Mouse (Mus musculus): ENCODE measurements around the gene Pard6a.

Pard6a gene

DNA sequence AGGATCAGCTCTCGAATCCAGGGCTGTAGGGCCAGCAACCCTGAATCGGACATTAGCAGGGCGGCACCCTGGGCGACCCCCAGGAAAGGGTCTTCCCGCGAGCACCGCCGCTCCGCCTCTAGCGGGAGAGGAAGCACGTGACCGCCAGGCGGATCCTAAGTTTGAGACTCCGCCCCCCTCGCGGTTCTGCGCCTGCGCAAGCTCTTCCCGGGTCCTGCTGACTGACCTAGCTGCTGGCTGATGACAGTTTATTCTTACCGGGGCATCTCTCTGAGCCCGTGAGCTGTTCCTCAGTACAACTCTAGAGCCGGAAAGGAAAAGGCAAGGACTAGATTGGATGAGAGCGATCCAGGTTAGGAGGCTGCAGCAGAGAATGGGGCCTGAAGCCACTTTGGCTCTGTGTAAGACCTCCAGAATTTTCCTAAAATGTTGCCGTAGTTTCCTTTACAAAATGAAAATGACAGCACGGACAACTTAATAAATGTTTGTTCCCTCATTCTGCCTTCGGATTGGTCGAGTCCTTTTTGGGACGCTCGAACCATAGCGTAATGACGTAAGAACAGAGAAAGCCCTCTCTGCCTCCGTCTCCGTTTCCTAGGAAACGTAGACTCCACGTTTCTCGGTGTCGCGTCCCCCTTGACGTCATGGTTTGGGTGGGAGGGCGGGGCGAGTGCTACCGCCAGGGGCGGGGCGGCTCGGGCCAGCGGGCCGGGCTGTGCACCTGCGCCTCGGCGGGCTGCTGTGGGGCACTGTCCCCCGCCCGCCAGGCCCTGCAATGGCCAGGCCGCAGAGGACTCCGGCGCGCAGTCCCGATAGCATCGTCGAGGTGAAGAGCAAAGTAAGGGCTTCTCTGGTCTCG, at the start of gene Pard6a, which contains the start of gene Acd:
Pard6a (plus strand) TSS at position 183 of the 859 bp plus-strand sequence.
Acd (minus strand) TSS at position 137 of the 859 bp plus-strand sequence.
- DNase-seq (ENCODE audit: low read depth in 1 of 2, low spot score in 2 of 2), result peak; percentile 82 to 93

DNA sequence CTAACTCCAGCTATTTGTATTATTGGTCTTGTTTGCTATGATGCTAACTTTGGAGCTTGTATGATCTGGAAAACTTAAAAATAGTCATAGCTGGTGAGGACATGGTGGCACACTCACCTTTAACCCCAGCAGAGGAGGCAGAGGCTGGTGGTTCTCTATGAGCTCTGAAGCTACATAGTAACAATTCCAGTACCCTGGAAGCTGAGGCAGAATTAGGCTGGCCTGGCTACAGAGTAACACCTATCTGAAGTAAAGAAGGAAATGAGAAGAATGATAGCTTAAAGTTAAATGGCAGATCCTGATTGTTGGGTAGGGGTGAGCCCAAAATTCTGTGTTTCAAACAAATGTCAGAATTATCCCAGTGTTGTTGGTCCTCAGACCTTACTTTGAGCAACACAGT, 43.3 kb upstream of the Pard6a start:
- DNase-seq (ENCODE audit: low read depth in 1 of 2, low spot score in 2 of 2), result no peak

DNA sequence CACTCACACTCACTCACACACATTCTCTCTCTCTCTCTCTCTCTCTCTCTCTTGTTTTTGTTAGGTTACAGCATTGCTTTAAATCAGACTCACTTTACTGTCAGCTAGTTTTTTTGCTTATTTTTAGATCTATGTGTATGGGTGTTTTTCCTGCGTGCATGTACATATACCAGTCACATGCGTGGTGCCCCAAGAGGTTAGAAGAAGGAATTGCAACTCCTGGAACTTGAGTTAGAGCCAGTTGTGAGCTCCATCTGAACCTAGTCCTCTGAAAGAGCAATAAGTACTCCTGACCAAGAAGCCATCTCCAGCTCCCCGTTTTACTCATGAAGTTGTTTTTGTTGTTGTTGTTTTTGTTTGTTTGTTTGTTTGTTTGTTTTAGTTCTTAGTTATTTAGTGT, 39.8 kb upstream of the Pard6a start:
- no peak for DNase-seq (ENCODE audit: low read depth in 1 of 2, low spot score in 2 of 2)

DNA sequence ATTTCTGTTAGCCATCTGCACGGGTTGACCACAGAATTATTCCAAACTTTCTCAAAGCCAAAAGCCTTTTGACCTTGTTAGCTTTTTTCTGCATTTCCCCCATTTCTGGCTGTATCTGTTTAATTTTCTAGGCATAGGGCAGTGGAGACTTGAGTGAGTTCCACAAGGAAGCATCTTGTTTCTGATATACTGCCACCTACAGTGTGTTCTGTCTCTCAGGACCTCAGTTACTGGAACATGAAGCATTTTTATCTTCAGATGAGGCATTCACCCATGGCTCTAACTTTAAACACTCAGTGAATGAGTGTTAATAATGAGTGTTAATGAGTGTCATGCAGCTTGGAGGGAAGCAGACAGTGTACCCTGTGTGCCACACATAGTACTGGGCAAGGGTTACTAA, 23.1 kb upstream of the Pard6a start:
- no peak for DNase-seq (ENCODE audit: low read depth in 1 of 2, low spot score in 2 of 2)

DNA sequence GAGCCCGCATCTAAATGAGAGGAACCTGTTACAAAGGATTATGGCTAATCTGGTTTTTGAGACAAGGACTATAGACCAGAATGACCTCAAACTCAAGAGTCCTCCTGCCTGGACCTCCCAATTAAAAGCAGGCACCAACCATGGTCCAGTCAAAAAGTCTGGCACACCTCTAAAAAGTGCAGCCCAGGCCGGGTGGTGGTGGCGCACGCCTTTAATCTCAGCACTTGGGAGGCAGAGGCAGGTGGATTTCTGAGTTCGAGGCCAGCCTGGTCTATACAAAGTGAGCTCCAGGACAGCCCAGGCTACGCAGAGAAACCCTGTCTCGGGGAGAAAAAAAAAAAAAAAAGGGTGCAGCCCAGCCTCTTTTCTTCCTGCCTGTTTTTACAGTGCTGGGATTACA, 15.6 kb upstream of the Pard6a start:
- no peak for DNase-seq (ENCODE audit: low read depth in 1 of 2, low spot score in 2 of 2)

DNA sequence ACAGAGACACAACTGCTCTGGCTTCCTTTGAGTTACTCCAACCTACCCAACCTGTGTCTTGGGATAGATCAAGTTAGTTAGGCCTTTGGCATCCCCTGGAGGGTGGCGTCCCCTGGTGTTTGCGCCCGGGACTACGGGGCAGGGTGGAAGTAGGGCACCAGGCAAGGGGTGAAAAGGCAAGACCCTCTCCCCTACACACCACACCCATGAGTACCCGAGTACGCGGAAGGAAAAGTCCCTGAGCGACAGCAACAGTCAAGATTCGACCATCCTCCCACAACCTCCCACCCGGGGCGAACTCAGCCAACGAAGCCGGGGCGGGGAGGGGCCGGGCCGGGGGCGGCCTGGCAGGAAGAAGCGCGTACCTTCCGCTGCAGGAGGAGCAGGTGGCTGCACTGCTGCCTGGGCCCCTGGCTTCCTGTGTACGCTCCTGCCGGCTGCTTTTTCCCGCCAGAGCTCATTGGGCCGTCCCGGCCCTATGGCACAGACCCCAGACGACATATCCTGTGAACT, 15.1 kb upstream of the Pard6a start, which contains the start of gene Carmil2:
Carmil2 (plus strand) TSS at position 479 of the 513 bp plus-strand sequence.
- peak in 1 of 2 experiments; percentile 47 for DNase-seq (ENCODE audit: low read depth in 1 of 2, low spot score in 2 of 2)

DNA sequence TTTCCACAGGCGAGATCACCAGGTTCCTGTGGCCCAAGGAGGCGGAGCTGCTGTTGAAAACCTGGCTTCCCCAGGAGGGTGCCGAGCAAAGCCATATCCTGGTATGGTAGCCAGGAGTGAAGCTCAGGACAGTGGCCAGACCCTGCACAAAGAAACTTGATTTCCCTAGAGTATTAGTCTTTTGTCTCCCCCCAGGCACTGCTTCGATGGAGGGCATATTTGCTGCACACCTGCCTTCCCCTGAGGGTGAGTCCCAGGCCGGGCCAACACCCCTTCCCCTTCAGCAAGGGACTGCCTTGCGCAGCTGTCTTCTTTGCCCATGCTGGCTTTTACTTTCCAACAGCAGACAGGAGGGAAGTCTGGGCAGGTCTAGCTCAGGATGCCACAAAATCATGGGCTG, 14.4 kb upstream of the Pard6a start:
- DNase-seq (ENCODE audit: low read depth in 1 of 2, low spot score in 2 of 2), result no peak

DNA sequence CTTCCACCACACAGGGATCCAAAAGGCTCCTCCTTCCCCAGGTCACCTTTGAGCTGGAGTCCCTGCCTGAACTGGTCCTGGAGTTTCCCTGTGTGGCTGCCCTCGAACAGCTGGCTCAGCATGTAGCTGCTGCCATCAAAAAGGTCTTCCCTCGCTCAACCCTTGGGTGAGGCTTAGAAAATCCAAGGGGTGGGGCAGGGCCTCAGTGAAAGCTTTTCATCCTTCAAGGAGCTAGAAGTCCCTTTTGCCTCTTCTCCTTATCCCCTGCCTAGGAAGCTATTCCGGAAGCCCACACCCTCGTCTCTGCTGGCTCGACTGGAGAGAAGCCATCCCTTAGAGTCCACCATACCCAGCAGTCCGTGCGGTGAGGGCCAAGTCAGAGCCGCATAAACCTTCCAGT, 13.4 kb upstream of the Pard6a start:
- DNase-seq (ENCODE audit: low read depth in 1 of 2, low spot score in 2 of 2), result no peak

DNA sequence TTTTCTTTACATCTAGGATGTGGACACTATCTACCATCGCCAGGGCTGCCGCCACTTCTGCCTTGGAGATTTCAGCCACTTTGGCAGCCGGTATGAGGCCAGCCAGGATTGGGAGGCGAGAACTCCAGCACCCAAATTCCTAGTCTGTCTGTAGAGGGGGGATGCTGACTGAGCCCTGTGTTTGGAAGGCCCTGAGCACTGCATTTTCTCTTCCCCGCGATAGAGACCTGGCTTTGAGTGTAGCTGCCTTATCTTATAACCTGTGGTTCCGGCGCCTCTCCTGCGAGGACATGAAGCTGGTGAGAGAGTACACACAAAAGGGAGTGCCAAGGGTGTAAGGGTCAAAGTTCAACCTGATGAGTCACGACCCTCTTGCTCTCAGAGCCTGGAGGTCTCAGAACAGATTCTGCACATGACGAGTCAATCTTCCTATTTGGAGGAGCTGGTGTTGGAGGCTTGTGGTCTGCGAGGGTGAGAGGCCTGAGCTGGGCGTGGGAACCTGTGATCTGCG, 12.7 kb upstream of the Pard6a start:
- DNase-seq (ENCODE audit: low read depth in 1 of 2, low spot score in 2 of 2), result no peak

DNA sequence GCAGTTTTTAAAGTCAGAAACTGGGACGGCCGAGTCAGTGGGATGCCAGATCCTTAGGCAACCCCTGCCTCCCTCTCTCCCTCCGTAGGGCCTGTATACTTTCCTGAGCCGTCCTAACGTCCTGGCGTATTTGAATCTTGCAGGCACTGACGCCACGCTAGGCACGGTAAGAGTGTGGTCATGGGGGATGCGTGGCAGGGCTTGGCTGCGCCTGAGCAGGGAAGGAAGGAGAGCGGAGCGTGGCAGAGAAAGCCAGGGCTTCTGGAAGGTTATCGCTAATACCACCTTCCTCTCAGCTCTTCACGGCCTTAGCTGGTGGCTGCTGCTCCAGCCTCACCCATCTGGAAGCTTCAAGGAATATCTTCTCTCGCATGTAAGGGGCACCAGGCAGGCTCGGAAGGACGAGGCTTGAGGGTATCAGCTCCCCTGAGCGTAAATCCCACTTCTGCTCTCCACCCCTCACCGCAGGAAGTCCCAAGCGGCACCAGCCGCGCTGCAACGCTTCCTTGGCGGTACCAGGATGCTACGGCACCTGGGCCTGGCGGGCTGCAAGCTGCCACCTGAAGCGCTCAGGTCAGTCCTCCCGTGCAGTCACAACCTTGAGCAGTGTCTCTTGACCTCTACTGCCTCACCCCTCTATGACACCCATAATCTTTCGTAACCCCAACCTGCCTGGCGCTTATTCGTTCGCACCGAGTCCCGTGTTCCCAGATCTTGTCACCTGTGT, 11.5 kb upstream of the Pard6a start:
- no peak for DNase-seq (ENCODE audit: low read depth in 1 of 2, low spot score in 2 of 2)

DNA sequence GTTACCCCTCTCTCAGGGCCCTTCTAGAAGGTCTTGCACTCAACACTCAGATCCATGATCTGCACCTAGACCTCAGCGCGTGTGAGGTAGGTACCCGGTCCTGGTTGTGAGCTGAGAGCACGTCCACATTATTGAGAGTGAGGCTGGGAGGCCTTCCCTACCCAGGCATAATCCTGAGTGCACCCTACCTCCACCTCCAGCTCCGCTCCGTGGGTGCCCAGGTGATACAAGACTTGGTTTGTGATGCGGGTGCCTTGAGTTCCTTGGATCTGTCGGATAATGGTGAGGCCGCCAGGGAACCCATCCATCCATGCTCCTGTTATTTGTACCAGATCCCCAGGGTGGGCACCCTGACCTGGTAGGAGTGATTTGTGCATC, 11.0 kb upstream of the Pard6a start:
- DNase-seq (ENCODE audit: low read depth in 1 of 2, low spot score in 2 of 2), result no peak

DNA sequence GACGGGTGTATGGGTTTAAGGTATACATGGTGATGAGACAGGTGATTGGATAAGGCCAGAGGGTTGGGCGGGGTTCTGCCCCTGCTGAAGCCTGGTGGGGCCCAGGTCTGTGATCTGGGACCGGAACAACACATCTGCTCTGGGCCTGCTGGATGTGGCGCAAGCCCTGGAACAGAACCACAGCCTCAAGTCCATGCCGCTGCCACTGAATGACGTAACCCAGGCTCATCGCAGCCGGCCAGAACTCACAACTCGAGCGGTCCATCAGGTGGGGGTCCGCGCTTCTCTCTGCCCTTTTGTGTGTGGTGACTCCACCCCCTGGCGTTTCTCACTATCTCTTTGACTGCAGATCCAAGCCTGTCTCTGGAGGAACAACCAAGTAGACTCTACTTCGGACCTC, 10.0 kb upstream of the Pard6a start:
- DNase-seq (ENCODE audit: low read depth in 1 of 2, low spot score in 2 of 2), result no peak

DNA sequence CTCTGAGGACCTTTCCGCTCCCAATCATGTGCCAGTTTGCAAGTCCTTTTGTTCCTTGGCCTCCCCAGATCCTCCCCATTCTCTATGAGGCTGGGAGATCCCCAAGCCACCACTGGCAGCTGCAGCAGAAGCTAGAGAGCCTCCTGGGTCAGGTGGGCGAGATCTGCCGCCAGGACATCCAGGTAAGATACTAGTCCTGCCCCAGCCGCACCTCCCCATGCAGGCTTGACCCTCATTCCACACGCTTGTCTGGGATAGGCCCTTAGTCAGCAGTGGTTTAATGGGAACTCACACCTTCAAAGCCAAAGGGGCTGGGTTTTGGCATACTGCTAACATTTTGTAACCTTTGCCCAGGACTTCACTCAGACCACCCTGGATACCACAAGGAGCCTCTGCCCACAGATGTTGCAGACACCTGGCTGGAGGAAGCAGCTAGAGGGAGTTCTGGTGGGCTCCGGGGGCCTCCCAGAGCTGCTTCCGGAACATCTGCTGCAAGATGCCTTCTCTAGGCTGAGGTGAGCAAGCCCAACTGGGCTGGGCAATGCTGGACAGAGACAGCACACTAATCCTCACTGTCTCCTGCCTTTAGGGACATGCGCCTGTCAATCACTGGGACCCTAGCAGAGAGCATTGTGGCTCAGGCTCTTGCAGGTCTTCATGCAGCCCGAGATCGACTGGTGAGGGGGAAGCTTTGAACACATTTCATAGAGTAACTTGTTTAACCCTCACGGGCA, 8.3 kb upstream of the Pard6a start:
- no peak for DNase-seq (ENCODE audit: low read depth in 1 of 2, low spot score in 2 of 2)

DNA sequence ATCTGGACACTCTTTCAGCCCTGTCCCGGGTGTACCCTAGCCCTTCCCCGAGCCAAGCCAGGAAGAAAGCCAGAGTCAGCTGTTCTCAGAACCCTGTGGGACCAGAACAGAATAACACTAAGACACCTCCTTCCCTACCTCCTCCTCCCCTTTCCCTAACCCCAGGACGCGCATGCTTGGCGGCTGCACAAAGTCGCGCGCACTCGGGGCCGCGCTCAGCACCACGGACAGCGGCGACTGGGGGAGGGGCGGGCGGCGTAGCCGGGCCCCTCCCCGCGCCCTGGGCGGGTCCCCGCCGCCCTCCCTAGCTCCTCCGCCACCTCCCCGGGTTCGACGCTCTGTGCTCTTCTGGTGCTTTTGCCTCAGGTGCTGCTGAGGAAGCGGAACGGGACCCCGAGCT, 7.3 kb upstream of the Pard6a start:
- DNase-seq (ENCODE audit: low read depth in 1 of 2, low spot score in 2 of 2), result no peak

DNA sequence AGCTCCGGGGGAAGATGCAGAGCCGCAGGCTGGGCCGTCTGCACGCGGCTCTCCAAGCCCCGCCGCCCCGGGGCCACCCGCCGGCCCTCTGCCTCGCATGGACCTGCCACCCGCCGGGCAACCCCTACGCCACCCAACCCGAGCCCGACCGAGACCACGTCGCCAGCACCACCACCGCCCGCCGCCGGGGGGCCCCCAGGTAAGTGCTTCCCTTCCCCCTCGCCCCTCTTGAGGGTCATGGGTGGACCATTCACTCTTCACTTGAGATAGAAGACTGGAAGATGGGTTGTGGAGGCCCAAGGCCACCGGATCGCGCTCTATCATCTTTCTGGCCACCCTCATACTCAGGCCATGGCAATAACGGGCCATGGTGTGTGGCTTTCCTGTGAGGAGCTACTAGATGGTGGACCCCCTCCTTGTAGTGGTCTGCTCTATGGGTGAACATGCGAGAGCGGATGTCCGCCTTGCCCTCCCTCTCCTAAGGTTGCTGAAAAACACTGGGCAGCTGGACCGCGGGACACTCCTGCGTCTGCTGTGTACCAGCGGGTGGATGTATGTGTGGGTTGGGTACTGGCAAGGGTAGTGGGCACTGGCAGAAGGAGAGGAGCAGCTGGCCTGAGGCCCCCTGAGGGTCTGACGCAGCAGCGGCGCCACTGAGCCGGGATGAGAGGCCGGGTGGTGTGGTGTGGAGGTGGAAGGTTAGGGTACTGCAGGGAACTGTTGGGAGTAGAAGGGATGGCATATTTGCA, 6.7 kb upstream of the Pard6a start:
- DNase-seq (ENCODE audit: low read depth in 1 of 2, low spot score in 2 of 2), result no peak

DNA sequence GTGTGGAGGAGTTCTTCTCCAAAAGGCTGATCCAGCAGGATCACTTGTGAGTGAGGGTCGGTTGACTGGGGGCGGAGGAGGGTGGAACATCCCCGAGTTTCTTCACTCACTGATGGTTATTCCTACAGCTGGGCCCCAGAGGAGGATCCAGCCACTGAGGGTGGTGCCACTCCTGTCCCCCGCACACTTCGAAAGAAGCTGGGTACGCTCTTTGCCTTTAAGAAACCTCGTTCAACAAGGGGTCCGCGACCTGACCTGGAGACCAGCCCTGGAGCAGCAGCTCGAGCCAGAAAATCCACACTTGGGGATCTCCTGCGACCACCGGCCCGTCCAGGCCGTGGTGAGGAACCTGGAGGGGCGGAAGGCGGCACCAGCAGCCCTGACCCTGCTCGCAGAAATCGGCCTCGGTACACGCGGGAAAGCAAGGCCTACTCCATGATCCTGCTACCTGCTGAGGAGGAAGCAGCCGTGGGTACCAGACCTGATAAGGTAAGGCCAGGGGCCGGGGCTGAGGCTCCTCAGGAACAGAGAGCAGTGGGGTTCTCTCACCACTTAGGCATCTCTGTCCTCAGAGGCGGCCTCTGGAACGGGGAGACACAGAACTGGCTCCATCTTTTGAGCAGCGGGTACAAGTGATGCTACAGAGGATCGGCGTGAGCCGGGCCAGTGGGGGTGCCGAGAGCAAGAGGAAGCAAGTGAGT, 5.7 kb upstream of the Pard6a start:
- no peak for DNase-seq (ENCODE audit: low read depth in 1 of 2, low spot score in 2 of 2)

DNA sequence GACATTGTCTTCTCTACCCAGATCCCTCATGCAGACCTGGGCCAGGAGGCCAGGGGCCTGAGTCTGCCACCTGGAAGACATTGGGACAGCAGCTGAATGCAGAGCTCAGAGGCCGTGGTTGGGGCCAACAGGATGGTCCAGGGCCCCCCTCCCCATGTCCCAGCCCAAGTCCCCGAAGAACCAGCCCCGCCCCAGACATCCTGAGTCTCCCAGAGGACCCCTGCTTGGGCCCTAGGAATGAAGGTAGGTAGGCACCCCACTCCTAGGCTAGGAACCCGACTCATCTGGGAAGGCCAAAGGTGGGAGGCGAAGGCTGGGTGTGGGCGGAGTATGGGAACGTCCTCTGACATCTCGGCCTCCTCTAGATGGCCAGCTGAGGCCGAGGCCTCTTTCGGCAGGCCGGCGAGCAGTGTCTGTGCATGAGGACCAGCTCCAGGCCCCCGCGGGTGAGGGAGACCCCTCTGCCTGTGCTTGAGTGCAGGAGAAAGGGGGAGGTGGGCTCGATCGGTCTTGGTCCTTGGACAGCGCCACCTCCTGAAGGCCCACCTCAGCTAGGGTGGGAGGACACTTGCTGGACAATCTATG, 3.7 kb upstream of the Pard6a start:
- no peak for DNase-seq (ENCODE audit: low read depth in 1 of 2, low spot score in 2 of 2)

DNA sequence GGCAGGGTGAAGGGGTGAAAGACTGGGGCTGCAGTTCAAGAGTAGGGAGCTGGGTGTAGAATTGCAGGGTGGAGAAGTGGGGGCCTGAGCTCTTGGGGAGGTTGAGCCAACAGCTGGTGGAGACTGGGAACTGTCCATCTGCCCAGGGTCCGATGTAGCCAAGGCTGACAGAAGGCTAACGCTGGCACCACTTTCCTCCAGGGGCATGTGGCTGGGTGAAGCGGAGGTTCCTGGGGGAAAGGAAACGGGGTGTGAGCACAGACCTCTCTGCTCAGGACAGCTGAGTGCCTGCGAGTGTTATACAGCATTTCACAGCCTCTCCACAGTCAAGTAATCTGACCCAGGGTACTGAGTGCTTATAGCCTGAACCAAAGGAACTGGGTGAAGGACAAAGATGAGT, 2.2 kb upstream of the Pard6a start:
- DNase-seq (ENCODE audit: low read depth in 1 of 2, low spot score in 2 of 2), result no peak

DNA sequence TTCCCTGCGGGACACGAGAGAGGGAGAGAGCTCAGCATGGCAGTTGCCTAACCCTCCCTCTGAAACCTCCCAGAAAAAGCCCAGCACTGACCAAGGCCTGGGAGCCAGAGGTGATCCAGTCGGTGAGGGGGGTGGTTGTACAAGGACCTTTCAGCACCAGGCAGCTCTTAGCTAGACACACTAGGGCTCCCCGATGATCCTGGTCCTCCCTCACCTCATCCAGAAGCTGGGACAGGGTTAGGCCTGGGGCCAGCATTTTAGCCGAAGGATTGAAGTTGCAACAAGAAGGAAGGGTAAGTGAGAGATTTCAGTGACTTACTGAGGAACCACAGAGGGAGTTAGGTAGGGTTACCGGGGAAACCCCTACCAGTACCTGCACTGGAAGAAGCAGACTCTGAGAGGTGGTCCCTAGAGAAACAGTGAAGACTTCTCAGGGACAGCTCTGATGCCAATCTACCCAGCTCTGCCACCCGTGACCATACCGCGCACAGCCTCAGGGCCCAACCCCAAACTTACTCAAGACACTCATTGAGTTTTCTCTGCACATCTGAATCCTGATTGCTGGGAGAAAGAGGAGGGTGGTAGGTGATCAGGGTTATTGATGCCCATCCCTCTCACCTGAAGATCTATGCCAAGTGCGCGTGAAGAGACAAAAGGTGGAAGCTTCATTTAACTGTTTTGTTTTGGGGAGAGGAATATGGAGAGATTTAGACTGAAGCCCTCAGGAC, 1.3 kb upstream of the Pard6a start:
- no peak for DNase-seq (ENCODE audit: low read depth in 1 of 2, low spot score in 2 of 2)

Data from monocyte, adult 2 months (primary cell).